Mouse (Mus musculus) left cerebral cortex, adult 18-20 months (tissue): ENCODE measurements around the gene Cep350. TPM values are rescaled to one million over a fixed set of nuclear protein-coding genes. Genes with fewer than 3 reads are reported as not detected.
A peak's percentile ranks its signal among the peaks of the same experiment; 100 is the strongest.
"Not testable (repeated sequence)": the region's sequence is repeated elsewhere in the genome, so short reads cannot be mapped to it uniquely, and the experiment has no call there.

ENCODE experiments used
- DNase-seq, 2 experiments: peaks; one replicate each; pipeline ENCODE4 v3.0.0; 2021 to 2022; ENCODE audit warnings: low spot score in 2 of 2, mixed read lengths in 1 of 2
- total RNA-seq, 2 experiments: library from RNA; stranded (reverse); gene quantifications; 2 replicates each; pipeline ENCODE4 v1.2.3; 2021

The Cep350 gene
- total RNA-seq, 2 experiments from 2014 or later: 47.9 to 53.9 TPM

GRCm38 (mm10) chr1:155894382-155894781 is 78.7 kb downstream of the Cep350 start:
- DNase-seq: no peak

- no peak for DNase-seq
These were observed 86.2 kb downstream of the Cep350 start for GRCm38 (mm10) chr1:155886846-155887245.

GRCm38 (mm10) chr1:155882646-155883231 is 90.3 kb downstream of the Cep350 start:
- DNase-seq: not testable (repeated sequence)

- DNase-seq: no peak
These were observed 93.5 kb downstream of the Cep350 start for GRCm38 (mm10) chr1:155879596-155879995.

GRCm38 (mm10) chr1:155862967-155863366 is 110.1 kb downstream of the Cep350 start:
- DNase-seq: no peak

GRCm38 (mm10) chr1:155854926-155855702 is 117.9 kb downstream of the Cep350 start:
- DNase-seq: no peak

- no peak for DNase-seq
These were observed 120.0 kb downstream of the Cep350 start for GRCm38 (mm10) chr1:155853009-155853408.

- DNase-seq: no peak
These were observed 128.8 kb downstream of the Cep350 start for GRCm38 (mm10) chr1:155844235-155844634.

GRCm38 (mm10) chr1:155843538-155843937 is 129.5 kb downstream of the Cep350 start:
- no peak for DNase-seq

- DNase-seq: no peak
These were observed 137.4 kb downstream of the Cep350 start for GRCm38 (mm10) chr1:155835667-155836066.

GRCm38 (mm10) chr1:155833610-155834009 is 139.4 kb downstream of the Cep350 start:
- no peak for DNase-seq

GRCm38 (mm10) chr1:155831958-155832357 is 141.1 kb downstream of the Cep350 start:
- no peak for DNase-seq

- no peak for DNase-seq
These were observed 142.2 kb downstream of the Cep350 start for GRCm38 (mm10) chr1:155830861-155831260.

GRCm38 (mm10) chr1:155827703-155828295 is 145.3 kb downstream of the Cep350 start:
- DNase-seq: no peak

- DNase-seq: no peak
These were observed 146.2 kb downstream of the Cep350 start for GRCm38 (mm10) chr1:155826803-155827395.

GRCm38 (mm10) chr1:155825940-155826716 is 146.9 kb downstream of the Cep350 start:
- no peak for DNase-seq

- DNase-seq: no peak
These were observed 152.4 kb downstream of the Cep350 start for GRCm38 (mm10) chr1:155820646-155821045.

GRCm38 (mm10) chr1:155816167-155816566 is 156.9 kb downstream of the Cep350 start:
- DNase-seq: no peak

GRCm38 (mm10) chr1:155812581-155813499 is 160.2 kb downstream of the Cep350 start, which contains the start of gene Qsox1:
Gene Qsox1 (minus strand): TSS chr1:155812889.
- peak; percentile 63 to 82 for DNase-seq
